Mouse (Mus musculus): ENCODE results near the gene Il1rapl1. TPM values are rescaled to one million over a fixed set of nuclear protein-coding genes. Genes with fewer than 3 reads are reported as not detected.
"Not testable (repeated sequence)": the region's sequence is repeated elsewhere in the genome, so short reads cannot be mapped to it uniquely, and the experiment has no call there.

Gene Il1rapl1
- polyA plus RNA-seq, 1 experiment from 2014 or later, result 5.8 TPM

DNA sequence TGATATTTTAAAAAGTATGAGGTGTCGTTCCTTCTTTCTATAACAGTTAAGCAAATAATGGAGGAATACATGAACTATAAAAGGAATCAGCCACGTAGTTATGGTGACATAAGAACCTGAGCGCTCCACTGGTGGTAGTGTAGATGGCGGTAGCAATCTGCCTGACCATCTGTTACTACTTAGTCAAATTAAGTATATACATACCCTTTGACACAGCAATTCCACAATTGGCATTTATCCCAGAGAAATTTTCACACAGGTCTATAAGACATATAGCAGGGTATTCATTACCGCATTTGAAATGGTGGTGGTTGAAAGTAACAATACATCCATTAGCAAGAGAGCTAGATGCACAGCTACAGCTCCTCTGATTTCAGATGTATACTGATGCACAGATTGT is 612.8 kb downstream of the Il1rapl1 start:
- WGBS, result 68% methylated on average over 5 of the region's 5 CpGs
- ATAC-seq (replicated peaks), result no peak
- Histone ChIP-seq H3K9ac (no peak overlapping the region), H3K4me3 (no peak overlapping the region), H3K27me3 (replicated peaks) (no peaks in the 10 kb centered on the region), H3K9me3 (no peaks in the 10 kb centered on the region), H3K27ac (no peak overlapping the region), H3K36me3 (replicated peaks) (no peaks in the 10 kb centered on the region), H3K4me1 (no peaks in the 10 kb centered on the region), H3K4me2 (no peak overlapping the region)

DNA sequence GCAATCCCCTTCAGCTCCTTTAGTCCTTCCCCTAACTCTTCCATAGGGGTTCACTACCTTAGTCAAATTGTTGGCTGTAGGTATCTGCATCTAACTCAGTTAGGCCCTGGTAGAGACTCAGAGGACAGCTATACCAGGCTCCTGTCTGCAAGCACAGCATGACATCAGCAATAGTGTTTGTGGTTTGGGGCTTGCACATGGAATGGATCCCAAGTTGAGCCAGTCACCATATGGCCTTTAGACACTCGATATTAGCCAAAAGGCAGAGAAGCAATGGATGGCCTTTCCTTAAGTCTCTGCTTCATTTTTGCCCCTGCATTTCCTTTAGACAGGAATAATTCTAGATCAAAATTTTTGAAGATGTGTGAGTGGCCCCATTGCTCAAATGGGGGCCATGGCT is 632.0 kb downstream of the Il1rapl1 start:
- Histone ChIP-seq H3K4me3 (no peak overlapping the region), H3K27me3 (replicated peaks) (no peaks in the 10 kb centered on the region), H3K9ac (no peak overlapping the region), H3K4me2 (no peak overlapping the region), H3K9me3 (no peaks in the 10 kb centered on the region), H3K36me3 (replicated peaks) (no peaks in the 10 kb centered on the region), H3K27ac (no peak overlapping the region), H3K4me1 (no peaks in the 10 kb centered on the region)
- ATAC-seq (replicated peaks), result no peak
- WGBS, result 80% methylated on average over 1 of the region's 1 CpGs

DNA sequence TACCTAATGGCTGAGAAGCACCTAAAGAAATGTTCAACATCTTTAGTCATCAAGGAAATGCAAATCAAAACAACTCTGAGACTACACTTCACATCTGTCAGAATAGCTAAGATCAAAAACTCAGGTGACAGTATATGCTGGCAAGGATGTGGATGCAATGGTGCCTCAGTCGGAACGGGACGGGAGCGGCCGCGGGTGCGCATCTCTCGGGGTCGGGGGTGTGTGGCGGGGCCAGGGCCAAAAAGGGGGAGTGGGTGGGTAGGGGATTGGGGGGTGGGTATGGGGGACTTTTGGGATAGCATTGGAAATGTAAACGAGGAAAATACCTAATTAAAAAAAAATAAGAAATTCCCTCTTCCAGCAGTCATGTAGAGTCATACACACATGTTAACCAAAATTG is 877.3 kb downstream of the Il1rapl1 start:
- H3K36me3 ChIP-seq (replicated peaks); H3K4me2 ChIP-seq; H3K27me3 ChIP-seq (replicated peaks); ATAC-seq (replicated peaks); H3K9me3 ChIP-seq; H3K4me3 ChIP-seq; H3K4me1 ChIP-seq; H3K27ac ChIP-seq; H3K9ac ChIP-seq: not testable (repeated sequence)
- WGBS, result 48% methylated on average over 11 of the region's 11 CpGs

DNA sequence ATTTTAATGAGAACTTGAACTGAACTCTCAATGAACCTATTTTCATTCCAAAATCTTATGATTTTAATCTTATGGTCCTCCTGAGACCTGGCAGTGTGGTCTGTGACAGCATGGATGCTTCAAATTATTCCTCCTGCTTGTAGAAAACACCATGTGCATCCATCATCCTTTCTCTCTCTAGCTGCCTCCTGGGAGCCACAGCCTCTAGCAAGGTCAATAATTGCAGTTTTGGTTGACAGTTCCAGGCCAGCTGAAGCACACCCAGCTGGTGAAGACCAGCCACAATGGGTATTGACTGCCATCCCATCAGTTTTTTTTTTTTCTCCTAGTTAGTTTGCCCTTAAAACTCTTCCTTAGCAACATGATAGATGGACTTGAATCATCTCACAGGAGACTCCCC is 890.2 kb downstream of the Il1rapl1 start:
- Histone ChIP-seq H3K4me3 (no peak overlapping the region), H3K27ac (no peak overlapping the region), H3K27me3 (replicated peaks) (no peaks in the 10 kb centered on the region), H3K9ac (no peak overlapping the region), H3K4me2 (no peak overlapping the region), H3K4me1 (no peaks in the 10 kb centered on the region), H3K9me3 (no peaks in the 10 kb centered on the region), H3K36me3 (replicated peaks) (no peaks in the 10 kb centered on the region)
- no peak for ATAC-seq (replicated peaks)

DNA sequence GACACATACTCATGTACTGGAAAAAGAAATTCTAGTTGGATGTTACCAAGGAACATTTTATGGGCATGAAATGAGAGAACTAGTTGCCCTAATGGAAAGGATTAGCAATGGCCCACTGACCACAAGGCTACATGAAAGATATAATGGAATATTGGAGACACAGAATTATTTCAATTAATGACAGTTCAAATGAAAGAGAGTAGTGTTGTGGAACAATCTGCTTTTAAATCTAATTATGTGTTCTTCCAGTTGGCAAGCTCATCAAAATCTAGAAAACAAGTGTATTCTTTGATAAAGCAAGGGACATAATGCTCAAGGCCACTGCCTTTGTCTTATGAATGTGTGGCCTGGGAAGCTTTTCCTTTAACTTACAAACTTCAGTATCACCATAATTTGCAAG is 1113.1 kb downstream of the Il1rapl1 start:
- H3K4me1 ChIP-seq, result no peaks in the 10 kb centered on the region
- no peaks in the 10 kb centered on the region for H3K9me3 ChIP-seq
- H3K27me3 ChIP-seq (replicated peaks), result no peaks in the 10 kb centered on the region
- no peak overlapping the region for H3K4me3 ChIP-seq
- no peak overlapping the region for H3K9ac ChIP-seq
- H3K4me2 ChIP-seq, result no peak overlapping the region
- ATAC-seq (replicated peaks), result no peak
- H3K27ac ChIP-seq, result no peak overlapping the region
- no peaks in the 10 kb centered on the region for H3K36me3 ChIP-seq (replicated peaks)

DNA sequence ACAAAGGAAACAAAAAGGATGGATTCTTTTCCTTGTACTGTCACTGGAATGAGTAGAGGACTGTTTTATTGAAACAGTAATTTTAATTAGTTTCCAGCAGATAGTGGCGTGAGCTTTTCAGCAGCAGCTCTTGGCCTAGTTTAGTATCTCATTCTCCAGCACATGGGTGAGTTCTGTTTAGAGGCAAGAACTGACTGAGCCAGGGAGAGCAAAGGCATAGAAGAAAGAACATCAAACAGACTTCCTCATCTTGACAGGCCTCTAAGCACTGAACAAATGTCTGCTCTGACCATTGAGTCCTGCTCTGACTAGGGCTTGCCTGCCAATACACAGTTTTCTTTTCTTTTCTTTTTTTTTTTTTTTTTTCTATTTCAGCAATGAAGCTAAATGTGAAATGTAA is 1160.3 kb downstream of the Il1rapl1 start:
- ATAC-seq (replicated peaks), result no peak
- Histone ChIP-seq H3K4me1 (no peaks in the 10 kb centered on the region), H3K9me3 (no peaks in the 10 kb centered on the region), H3K27me3 (replicated peaks) (no peaks in the 10 kb centered on the region), H3K36me3 (replicated peaks) (no peaks in the 10 kb centered on the region), H3K27ac (no peak overlapping the region), H3K9ac (no peak overlapping the region), H3K4me3 (no peak overlapping the region), H3K4me2 (no peak overlapping the region)
- WGBS, result 64% methylated on average over 1 of the region's 1 CpGs

DNA sequence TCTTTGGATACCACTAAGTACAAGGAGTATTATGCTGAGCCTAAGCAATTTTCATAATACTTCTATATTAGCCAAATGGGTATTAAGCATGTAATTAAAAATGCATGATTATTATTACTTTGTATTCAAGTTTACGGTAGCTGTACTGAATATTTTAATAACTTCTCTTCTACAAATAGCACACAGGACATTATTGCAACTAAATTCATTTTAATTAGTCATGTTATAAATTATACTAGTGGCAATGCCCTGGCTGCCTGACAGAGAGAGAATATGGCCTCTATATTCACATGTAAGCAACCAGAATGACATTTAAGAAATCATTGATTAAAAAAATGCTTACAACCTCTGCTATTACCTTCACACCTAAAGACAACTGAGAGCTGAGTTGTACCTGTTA is 1160.8 kb downstream of the Il1rapl1 start:
- ATAC-seq (replicated peaks), result no peak
- H3K27ac ChIP-seq, result no peak overlapping the region
- H3K36me3 ChIP-seq (replicated peaks), result no peaks in the 10 kb centered on the region
- H3K9ac ChIP-seq, result no peak overlapping the region
- H3K27me3 ChIP-seq (replicated peaks), result no peaks in the 10 kb centered on the region
- H3K4me2 ChIP-seq, result no peak overlapping the region
- no peaks in the 10 kb centered on the region for H3K4me1 ChIP-seq
- H3K9me3 ChIP-seq, result no peaks in the 10 kb centered on the region
- no peak overlapping the region for H3K4me3 ChIP-seq
- WGBS, result 88% methylated on average over 1 of the region's 1 CpGs

DNA sequence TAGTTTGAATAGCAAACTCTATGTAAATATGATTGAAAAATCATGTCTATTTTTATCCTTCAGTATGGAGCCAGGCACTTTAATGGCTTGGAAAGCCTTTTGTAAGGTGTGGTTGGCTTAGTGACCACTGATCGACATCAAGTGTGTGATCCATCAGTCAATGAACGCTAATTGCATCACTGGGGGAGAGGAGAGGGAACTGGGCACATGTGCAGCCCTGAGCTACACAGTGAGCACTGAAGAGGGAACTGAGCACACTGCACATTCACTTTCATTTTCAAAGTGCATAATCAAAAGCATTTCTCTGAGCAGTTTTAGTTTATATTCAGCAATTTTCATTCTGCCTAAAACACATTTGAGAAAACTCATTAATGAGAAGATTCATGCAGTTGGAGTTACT is 1164.5 kb downstream of the Il1rapl1 start:
- no peaks in the 10 kb centered on the region for H3K36me3 ChIP-seq (replicated peaks)
- H3K27me3 ChIP-seq (replicated peaks), result no peaks in the 10 kb centered on the region
- H3K4me2 ChIP-seq, result no peak overlapping the region
- no peaks in the 10 kb centered on the region for H3K4me1 ChIP-seq
- no peak overlapping the region for H3K27ac ChIP-seq
- no peak overlapping the region for H3K4me3 ChIP-seq
- 55% methylated on average over 2 of the region's 2 CpGs for WGBS
- H3K9ac ChIP-seq, result no peak overlapping the region
- no peaks in the 10 kb centered on the region for H3K9me3 ChIP-seq
- no peak for ATAC-seq (replicated peaks)

DNA sequence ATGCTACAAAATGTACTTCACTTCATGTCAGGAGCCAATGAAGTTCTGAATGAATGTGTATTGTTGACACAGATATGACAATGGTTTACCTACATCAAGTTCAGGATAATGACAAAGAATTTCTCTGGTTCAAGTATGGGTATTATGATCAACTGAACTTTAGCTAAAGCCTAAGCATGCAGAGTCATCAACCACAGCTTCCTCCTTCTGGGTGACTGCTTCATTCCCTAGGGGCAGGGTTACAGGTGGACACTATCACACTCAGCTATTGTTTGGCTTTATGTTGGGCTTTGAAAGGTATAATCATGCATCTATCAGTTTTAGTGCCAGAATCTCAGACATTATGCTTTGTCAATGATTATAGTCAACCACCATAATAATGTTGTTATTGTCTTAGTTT is 1166.3 kb downstream of the Il1rapl1 start:
- Histone ChIP-seq H3K27ac (no peak overlapping the region), H3K9me3 (no peaks in the 10 kb centered on the region), H3K4me1 (no peaks in the 10 kb centered on the region), H3K4me3 (no peak overlapping the region), H3K9ac (no peak overlapping the region), H3K27me3 (replicated peaks) (no peaks in the 10 kb centered on the region), H3K36me3 (replicated peaks) (no peaks in the 10 kb centered on the region), H3K4me2 (no peak overlapping the region)
- no peak for ATAC-seq (replicated peaks)

DNA sequence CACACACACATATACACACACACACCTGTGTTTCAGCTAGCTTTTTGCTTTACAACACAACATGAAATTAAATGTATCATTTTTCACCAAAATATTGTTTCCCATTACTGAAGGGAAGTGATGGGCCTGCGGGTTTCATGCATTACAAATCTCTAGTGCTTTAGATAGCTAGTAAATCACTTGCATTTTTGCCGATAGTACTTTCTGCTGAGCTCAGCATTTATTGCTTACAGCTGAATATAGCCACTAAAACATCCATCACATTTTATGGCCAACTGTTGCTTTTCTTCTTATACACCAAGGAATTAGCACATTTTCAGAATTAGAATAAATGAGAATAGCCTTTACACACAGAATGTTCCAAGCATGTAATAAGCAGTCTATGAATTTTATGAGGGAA is 1260.6 kb downstream of the Il1rapl1 start:
- no peaks in the 10 kb centered on the region for H3K27me3 ChIP-seq (replicated peaks)
- no peak overlapping the region for H3K4me2 ChIP-seq
- ATAC-seq (replicated peaks), result no peak
- H3K9ac ChIP-seq, result no peak overlapping the region
- H3K27ac ChIP-seq, result no peak overlapping the region
- H3K4me1 ChIP-seq, result no peaks in the 10 kb centered on the region
- 85% methylated on average over 2 of the region's 2 CpGs for WGBS
- no peaks in the 10 kb centered on the region for H3K36me3 ChIP-seq (replicated peaks)
- no peaks in the 10 kb centered on the region for H3K9me3 ChIP-seq
- H3K4me3 ChIP-seq, result no peak overlapping the region

DNA sequence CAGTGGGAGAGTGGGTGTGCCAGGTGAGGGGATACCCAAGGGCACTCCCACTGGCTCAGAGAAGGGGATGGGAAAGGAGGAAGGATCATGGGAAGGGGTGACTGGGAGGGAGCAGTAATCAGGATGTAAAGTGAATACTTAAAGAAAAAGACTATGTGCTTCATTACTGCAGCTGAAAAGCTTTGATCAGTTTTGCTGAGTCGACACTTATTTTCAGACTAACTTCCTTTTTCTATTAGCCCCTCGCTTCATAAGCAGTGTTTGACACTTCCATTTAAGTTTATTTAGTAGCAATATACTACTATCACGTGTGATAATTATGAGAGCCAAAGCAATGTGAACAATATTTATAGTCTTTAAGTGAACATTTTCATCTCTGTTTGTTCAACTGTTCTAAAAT is 1307.2 kb downstream of the Il1rapl1 start:
- Histone ChIP-seq H3K27me3 (replicated peaks) (no peaks in the 10 kb centered on the region), H3K36me3 (replicated peaks) (no peaks in the 10 kb centered on the region), H3K4me1 (no peaks in the 10 kb centered on the region), H3K27ac (no peak overlapping the region), H3K9ac (no peak overlapping the region), H3K4me3 (no peak overlapping the region), H3K4me2 (no peak overlapping the region), H3K9me3 (no peaks in the 10 kb centered on the region)
- ATAC-seq (replicated peaks), result no peak
- WGBS, result 77% methylated on average over 3 of the region's 3 CpGs

DNA sequence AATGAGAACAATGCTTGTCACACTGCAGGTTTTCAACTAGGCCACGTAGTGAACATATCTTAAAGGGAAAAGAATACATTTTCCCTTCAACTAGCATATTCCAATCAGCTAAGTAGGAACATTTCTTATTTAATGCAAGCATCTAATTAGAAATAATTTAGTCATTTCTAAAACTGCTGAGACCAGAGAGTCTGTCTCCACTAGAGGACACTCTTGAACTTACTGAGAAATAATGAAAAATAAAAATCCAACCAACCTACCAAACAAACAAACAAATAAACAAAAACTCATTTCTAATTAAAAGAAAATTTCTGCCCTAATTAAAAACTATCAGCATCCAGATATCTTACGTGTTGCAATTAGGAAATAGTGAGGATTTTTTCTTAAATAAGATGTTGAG is 1312.7 kb downstream of the Il1rapl1 start:
- H3K27ac ChIP-seq, result no peak overlapping the region
- ATAC-seq (replicated peaks), result no peak
- H3K9me3 ChIP-seq, result no peaks in the 10 kb centered on the region
- H3K9ac ChIP-seq, result no peak overlapping the region
- no peaks in the 10 kb centered on the region for H3K36me3 ChIP-seq (replicated peaks)
- H3K27me3 ChIP-seq (replicated peaks), result no peaks in the 10 kb centered on the region
- no peak overlapping the region for H3K4me3 ChIP-seq
- H3K4me2 ChIP-seq, result no peak overlapping the region
- WGBS, result 62% methylated on average over 2 of the region's 2 CpGs
- no peaks in the 10 kb centered on the region for H3K4me1 ChIP-seq

DNA sequence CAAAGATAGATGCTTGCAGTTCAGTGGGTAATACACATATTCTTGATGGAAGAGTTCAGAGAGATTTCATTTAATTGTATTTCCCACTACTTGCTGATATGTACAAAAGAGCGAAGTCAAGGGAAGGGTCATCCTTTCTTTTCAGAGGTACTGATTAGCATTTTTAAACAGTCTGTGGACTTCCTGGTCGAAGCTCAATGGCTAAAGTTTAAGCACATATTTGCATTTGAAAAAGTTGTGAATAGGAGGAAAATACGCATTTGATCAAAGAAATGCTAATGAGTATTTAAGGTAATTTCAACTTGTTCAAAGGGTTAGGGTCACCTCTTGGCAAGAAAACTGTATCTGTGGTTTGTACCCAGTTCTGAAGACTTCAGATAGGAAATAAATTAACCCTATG is 1386.6 kb downstream of the Il1rapl1 start:
- H3K27me3 ChIP-seq (replicated peaks), result no peaks in the 10 kb centered on the region
- H3K9me3 ChIP-seq, result no peaks in the 10 kb centered on the region
- H3K4me3 ChIP-seq, result no peak overlapping the region
- H3K4me1 ChIP-seq, result no peaks in the 10 kb centered on the region
- ATAC-seq (replicated peaks), result no peak
- H3K4me2 ChIP-seq, result no peak overlapping the region
- no peak overlapping the region for H3K9ac ChIP-seq
- 27% methylated on average over 3 of the region's 3 CpGs for WGBS
- H3K36me3 ChIP-seq (replicated peaks), result no peaks in the 10 kb centered on the region
- no peak overlapping the region for H3K27ac ChIP-seq

Measured in midbrain, embryonic 15.5 days (tissue).